Mouse (Mus musculus) skeletal muscle tissue, adult 2 months (tissue): ENCODE measurements at regions not wholly inside any gene's neighbourhood (a gene's known extent, or its start where the extent isn't known, plus 50 kb on each side); places are given as distances from the start of the nearest gene placed in this dataset.

Source experiments
- DNase-seq: peaks from one replicate; pipeline ENCODE4 v3.0.0-alpha.2; 2012; ENCODE audit warnings: low read depth, low spot score

DNA sequence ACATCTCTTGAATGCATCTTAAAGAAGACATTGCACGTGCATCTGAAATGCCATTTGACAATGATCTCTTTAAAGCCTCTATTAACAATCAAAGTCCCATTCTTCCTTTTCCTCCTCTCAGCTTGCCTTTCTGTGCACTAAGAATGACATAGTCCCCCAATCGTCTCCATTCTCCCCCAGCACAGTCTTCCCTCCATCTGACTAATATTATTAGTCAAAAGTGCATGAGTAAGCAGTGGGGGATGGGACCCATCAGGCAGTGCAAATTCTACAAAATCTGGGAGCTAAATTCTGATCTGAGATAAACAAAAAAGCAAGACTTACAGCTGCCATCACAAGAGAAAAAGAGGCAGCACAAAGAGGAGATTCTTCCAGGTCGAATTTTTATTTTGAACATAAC, 475.0 kb downstream of the Efnb2 start:
- no peak for DNase-seq

GRCm38 (mm10) chr8:8183233-8183622, 477.8 kb downstream of the Efnb2 start:
- no peak for DNase-seq

GRCm38 (mm10) chr8:8182616-8183232, 478.3 kb downstream of the Efnb2 start:
- no peak for DNase-seq

DNA sequence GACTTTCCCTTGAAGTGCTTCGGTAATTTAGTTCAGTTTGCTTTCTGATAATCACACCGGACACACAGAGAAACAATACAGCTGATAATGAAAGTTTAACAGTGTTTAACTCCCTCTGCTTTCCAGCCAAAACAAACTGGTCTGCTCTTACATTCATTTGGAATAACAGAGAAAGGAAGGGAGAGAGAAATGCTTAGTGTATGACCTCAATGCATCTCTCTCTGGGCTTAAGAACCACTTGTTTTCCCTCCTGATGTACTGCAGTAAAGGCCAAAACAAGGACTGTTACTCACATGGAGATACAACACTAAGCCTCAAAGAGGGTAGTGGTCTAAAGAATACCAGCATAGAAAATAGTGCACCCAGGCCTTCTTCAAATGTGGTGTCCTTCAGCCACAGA, 478.9 kb downstream of the Efnb2 start:
- DNase-seq: no peak

DNA sequence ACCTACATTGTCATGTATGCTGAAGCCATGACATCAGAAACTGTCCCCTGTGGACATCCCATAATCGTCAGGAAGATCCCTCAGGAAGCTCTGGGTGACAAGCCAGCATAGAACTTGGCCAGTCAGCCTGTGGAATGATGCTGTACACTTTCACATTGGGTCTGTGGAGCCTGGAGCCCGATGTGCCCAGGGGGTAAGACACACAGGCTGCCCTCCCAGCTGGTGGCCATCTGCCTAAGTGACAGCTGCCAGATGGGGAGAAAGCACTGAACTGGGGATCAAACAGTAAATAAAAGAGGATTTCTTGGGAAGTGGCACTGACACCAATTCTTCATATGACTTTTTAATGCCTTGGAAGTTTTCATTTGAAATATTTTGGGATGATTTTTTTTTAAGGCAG, 486.8 kb downstream of the Efnb2 start:
- no peak for DNase-seq

DNA sequence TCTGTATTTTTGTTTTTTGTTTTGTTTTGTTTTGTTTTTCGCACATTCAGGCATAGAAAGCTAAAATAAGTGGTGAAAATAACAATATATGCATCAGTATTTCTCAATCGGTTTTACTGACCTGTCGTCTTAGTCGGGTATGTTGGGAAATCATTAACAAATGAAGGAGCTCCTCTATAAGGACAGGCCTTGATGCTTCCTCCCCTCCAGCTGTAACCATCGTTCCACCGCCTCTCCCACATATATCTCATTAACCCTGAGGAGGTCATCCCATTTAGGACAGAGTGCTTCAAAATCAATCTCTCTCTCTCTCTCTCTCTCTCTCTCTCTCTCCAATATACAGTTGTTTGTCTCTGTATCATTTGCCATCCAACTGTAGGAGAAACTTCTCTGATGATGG, 492.4 kb downstream of the Efnb2 start:
- DNase-seq: no peak

DNA sequence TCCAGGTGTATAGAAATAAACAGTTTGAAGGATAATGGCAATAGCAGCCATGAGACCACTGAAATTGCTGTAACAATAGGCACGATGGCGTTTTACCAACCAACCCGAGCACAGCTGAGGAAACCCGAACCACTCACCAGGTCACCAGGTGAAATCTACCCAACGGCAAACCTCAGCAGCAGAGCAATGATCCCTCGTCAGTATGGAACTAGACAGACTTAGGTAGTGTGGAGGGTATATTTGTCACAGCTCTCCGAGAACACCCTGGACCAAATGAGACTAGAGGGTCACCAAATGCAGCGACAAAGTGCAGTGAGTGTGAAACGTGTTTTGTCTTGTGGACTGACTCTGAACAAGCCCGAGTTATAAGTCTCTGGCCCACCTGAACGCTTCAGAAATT, 492.8 kb downstream of the Efnb2 start:
- DNase-seq: no peak

DNA sequence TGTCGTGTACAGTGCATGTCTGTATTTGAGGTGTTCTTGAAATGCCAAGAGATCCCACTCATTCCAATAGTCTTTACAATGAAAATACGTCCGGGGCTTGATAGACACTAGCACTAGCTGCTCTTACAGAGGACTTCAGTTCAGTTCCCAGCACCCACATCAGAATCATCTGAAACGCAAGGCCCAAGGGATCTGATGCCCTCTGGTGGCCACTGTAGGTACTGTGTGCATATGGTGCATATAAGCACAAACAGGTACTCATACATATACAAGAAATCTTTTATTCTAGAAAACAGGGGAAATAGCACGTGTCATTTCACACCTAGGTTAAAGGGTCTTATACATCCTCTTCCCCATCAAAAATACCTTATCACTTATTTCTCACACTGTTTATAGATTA, 513.5 kb downstream of the Efnb2 start:
- DNase-seq: no peak

DNA sequence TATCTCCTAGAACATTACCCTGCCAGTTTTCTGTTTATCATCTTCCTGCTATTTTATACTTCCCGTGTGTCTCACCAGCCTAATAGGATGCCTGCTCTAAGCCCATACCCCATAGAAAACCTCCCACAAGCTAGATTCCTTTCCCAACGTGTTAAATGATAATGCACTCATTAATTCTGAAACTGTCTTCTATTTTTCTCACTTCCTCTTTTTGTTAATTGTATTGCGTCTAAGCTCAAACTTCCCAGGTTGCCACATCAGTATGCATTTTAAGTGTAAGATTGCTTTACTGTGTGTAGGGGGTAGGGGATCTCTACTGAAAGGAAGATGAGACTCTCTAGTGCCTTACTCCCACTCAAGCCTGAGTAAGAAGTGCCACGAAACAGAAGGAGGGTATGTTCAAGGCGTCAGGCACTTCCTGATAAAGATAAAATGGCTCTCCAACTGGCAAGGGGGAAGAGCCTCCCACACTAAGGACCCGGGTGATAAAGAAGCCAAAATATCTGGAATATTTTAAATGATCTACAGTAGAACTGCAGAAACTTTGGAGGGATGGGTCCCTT, 518.0 kb downstream of the Efnb2 start:
- no peak for DNase-seq

DNA sequence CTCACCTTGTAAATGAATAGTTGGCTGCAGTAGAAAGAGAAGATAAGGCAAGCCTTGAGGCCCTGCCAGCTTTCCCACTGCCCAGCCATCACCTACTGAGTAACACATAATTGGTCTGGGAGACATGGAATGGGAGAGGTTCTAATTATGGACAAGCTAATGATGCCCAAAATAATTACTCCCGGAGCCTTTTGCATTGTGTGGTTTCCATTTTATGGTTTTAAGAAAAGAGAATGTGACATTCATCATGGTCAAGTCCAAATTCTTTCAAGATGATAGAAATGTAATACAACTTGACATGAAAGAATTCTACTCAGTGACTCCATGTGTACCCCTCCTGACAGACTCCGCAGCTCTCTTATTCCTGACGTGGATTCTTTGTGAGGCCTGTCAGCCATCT, 518.6 kb downstream of the Efnb2 start:
- DNase-seq: no peak

GRCm38 (mm10) chr8:8139720-8140119, 521.3 kb downstream of the Efnb2 start:
- DNase-seq: no peak

GRCm38 (mm10) chr8:8133001-8133785, 527.8 kb downstream of the Efnb2 start:
- no peak for DNase-seq

DNA sequence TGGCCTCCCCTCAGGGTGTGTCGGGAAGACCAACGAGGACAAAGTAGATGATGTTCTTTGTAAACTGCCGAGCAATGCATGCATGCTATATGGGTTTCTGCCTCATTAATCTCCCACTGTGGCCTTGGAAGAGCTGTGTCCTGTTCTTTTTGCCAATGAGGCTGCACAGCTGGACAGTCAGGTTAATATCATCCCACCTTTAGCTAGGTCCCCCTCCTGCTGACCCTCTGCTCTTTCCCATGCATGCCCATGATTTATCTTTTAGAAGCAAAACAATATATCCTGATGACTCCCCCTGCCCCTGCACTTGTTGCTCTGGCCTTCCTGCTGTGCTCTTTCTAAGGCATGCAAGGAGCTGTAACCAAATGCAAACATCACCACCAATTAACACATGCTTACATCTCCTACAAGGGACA, 529.1 kb downstream of the Efnb2 start:
- DNase-seq: no peak

DNA sequence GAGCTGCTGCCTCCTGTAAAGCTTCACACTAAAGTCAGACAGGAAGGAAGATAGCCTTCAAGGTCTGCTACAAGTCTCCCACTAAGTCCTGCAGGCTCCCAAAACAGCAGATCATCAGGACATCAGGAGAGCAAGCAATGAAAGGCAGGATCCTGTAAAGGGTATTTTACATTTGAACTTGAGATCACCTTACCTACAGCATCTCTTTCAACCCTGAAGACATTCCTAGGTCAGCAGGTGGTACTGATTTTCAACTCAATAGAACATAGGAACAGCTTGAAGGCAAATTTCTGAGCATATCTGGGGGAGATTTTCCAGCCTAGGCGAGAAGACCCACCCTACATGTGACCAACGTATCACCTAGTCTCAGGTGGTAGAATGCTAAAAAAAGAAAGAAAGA, 530.2 kb downstream of the Efnb2 start:
- DNase-seq: no peak

DNA sequence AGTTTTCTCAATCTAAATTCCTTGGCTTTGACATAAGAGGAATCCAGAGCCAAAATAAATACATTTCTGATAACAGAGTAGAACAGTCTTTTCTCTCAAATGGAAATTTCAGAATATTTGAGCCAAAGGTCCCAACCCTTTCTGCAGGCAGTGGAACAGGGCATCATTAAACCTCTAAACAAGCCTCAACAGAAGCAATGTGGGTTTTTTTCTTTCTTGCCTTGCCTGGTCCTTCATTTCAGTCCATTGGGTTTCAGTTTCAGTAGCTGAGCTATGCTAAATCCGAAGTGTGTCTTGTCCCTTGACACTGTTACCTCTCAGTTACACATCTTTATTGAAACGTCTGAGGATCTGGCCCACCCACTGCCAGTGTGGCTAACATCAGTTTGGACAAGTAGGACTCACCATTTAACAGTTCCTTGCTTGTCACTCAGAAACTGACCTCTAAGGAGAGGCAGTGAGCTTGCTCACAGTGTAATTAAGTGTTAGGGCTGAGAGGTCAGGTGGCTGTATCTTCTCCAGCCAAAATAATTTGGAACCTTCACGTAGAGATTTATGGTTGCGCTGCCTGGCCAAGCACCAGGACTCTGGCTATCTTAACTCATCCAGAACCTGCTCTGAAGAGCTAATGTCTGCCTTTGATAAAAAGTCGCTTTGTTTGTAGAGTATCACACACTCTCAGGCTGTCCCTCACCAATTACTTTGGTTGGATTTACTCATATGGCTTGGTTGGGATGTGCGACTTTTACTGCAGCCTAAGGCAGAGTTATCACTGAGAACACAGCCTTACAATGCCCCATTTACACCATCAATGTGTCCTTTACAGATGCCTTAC, 545.2 kb downstream of the Efnb2 start:
- no peak for DNase-seq

DNA sequence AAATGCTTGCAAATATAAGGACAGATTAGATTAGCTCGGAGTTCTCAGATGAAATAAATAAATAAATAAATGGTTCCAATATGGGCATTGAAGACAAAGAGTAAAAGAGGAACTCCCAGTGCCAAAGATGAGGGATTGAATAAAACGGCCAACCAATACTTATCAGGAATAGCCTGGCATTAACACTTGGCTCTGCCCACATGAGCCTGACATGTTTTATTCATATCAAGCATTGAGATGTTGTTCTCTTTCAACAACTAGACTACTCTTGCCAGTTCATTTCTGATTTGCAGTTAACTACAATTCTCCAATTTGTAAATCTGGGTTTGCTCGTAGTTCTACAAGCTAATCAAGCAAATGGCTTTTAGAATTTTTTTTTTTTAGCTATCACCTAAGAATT, 546.4 kb downstream of the Efnb2 start:
- no peak for DNase-seq

GRCm38 (mm10) chr8:8109785-8110350, 551.2 kb downstream of the Efnb2 start:
- DNase-seq: no peak

GRCm38 (mm10) chr8:8103492-8103891, 557.5 kb downstream of the Efnb2 start:
- no peak for DNase-seq

GRCm38 (mm10) chr8:8102010-8102727, 558.9 kb downstream of the Efnb2 start:
- no peak for DNase-seq

DNA sequence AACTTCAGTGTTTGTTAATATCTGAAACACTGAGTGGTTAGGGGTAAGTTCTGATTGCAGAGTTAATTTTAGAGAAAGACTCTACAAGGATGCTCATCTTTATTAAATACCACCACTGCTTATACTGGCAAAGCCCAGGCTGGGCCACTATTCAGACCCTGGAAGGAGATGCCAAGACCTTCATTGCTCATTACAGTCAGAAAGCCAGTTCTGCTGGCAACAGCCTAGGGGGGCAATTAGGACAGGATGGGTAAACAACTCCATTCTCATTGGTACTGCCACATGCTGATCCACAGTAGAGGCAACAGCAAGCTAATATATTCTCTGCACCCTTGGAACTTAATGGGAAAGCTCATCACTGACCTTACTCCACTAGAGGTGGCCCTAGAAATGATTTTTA, 568.5 kb downstream of the Efnb2 start:
- no peak for DNase-seq

DNA sequence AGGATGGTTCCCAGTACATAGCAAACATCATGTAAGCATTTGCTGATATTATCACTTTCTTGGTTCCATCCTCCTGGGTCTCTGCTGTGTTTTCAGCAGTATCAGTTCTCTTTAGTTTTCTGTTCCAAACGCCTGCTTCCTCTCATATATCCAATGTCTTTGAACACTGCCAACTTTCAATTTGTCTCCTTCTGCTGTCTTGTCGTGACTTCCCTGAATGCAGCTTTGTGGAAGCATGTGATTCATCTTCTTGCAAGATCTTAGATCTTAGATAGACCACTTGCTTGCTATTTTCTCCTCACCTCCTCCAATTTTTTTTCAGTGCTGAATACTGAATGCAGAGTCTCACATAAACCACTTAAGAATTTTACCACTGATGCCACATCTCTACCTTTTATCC, 576.4 kb downstream of the Efnb2 start:
- no peak for DNase-seq
